Mouse (Mus musculus) hindbrain, embryonic 11.5 days (tissue): ENCODE data around the gene Pigq. TPM values are rescaled to one million over a fixed set of nuclear protein-coding genes. Genes with fewer than 3 reads are reported as not detected.

Experiments used
- ATAC-seq: fragments of 200-750 bp; cut with Nextera tagmentation; 2 replicates; pipeline ENCODE4 v1.8.0; 2017; ENCODE audit warnings: mild to moderate bottlenecking, moderate TSS enrichment, moderate library complexity; ENCODE audit not compliant: low FRiP score
- DNase-seq: peaks from one replicate; pipeline ENCODE4 v3.0.0-alpha.2; 2015; ENCODE audit warnings: low spot score
- H3K27ac ChIP-seq: fragments of 300-500 bp; sonication (generic); 2 replicates; pipeline ENCODE4 v1.5.1; 2014; ENCODE audit warnings: mild to moderate bottlenecking, low read depth, low read length
- H3K27me3 ChIP-seq: fragments of 300-500 bp; sonication (generic); 2 replicates; pipeline ENCODE4 v1.6.1; 2014; ENCODE audit warnings: mild to moderate bottlenecking, low read length, moderate library complexity, mixed read lengths; ENCODE audit not compliant: control insufficient read depth, insufficient read depth
- H3K36me3 ChIP-seq: fragments of 300-500 bp; sonication (generic); 2 replicates; pipeline ENCODE4 v1.6.1; 2014; ENCODE audit warnings: mild to moderate bottlenecking, low read length, moderate library complexity, mixed read lengths; ENCODE audit not compliant: control insufficient read depth, insufficient read depth
- H3K4me1 ChIP-seq: fragments of 300-500 bp; sonication (generic); replicated peaks from 2 replicates; pipeline ENCODE4 v1.6.1; 2014; ENCODE audit warnings: low read length, mixed read lengths; ENCODE audit not compliant: control insufficient read depth, insufficient read depth
- H3K4me2 ChIP-seq: fragments of 300-500 bp; sonication (generic); replicated peaks from 2 replicates; pipeline ENCODE4 v1.6.1; 2014; ENCODE audit warnings: mild to moderate bottlenecking, low read depth, low read length
- H3K4me3 ChIP-seq: fragments of 300-500 bp; sonication (generic); 2 replicates; pipeline ENCODE4 v1.5.1; 2014; ENCODE audit warnings: low read depth, low read length
- H3K9ac ChIP-seq: fragments of 300-500 bp; sonication (generic); 2 replicates; pipeline ENCODE4 v1.6.1; 2014; ENCODE audit warnings: low read depth, low read length
- H3K9me3 ChIP-seq: fragments of 300-500 bp; sonication (generic); 2 replicates; pipeline ENCODE4 v1.6.1; 2016; ENCODE audit warnings: low read length; ENCODE audit not compliant: control insufficient read depth
- WGBS: fragments of 180-500 bp; shearing (Covaris S2); extraction: QIAGEN DNeasy Blood & Tissue Kit; methylation state at CpG from one replicate; pipeline ENCODE4 v1.1.7; 2014; 5-methylcytosine and 5-hydroxymethylcytosine counted together
- polyA plus RNA-seq: library from polyadenylated mRNA; unstranded; fragments of >200 nt; fragmentation: Nextera tagmentation; extraction: Ambion mirVana; gene quantifications from 2 replicates; pipeline ENCODE4 v1.2.1, GENCODE M21; 2014

Gene Pigq
- polyA plus RNA-seq, 1 experiment from 2014 or later: 47.4 TPM

DNA sequence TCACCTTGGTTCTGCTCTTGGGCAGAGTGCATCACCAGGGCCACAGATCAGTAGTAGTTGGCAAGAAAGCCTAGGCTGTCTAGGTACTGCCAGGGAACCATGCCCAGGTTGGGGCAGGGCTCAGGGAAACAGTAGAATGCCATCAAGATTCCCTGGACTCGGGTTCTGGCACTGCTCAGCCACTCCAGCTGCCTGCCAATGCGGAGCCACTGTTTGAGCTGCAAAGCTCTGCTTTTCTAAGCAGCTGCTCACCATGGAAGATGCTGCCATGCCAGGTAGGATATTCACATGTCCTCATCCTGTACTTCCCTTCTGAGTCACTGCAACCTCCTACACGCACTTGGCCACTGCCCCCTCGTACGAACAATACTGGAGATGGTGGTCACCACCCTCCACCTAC is 36.1 kb upstream of the Pigq start:
- DNase-seq (no peak), ATAC-seq (no peak)
- Histone ChIP-seq H3K4me2 (no peak overlapping the region), H3K9me3 (no peaks in the 10 kb centered on the region), H3K9ac (no peak overlapping the region), H3K27ac (no peak overlapping the region), H3K36me3 (no peaks in the 10 kb centered on the region), H3K4me3 (no peak overlapping the region), H3K27me3 (no peaks in the 10 kb centered on the region), H3K4me1 (0 out of 2 replicates have a peak, but pooled peaks cover 2% of the 10 kb centered on the region)
- WGBS: 92% methylated on average over 5 of the region's 5 CpGs

DNA sequence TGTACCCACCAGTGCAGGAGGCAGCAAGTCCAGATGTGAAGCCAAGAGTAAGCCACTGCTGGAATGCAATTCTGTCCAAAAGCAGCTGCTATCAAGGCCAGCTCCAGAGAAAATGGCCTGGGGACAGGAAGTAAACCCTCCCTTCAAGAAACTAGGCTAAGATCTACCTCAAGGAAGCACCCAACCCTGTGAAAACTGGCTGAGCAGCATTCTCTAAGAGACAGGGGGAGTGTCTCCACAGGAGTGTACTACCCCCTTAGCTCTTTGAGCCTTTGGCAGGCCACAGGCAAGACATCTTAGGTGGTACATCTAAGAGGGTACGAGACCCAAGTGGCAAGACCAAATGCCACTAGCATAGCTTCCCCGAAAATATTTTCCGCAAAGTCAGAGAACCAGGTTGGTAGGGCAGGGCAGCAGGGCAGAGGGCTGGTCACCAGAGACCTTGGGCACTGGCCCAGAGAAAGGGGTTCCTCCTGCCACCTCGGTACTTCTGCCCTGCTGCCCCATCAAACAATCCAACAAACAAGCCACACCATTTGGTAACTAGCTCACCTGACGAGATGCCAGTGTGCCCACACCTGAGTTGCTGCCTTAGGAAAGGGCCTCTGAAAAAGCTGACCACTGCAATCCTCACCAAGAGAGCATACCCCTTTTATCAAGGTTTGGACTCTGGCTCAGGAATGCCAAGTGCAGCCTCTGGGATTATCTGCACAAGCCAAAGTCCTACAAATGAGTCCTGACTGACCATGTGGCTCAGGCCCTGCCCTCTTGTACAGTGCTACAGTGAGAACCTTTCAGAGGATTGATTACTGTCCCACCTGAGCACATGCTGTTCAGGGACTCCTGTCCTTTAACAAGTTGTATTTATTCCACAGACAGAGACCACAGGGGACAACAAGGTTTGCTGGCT is 35.3 kb upstream of the Pigq start:
- no peak overlapping the region for H3K4me2 ChIP-seq
- DNase-seq: no peak
- no peaks in the 10 kb centered on the region for H3K36me3 ChIP-seq
- no peak overlapping the region for H3K27ac ChIP-seq
- 94% methylated on average over 5 of the region's 5 CpGs for WGBS
- H3K9ac ChIP-seq: no peak overlapping the region
- H3K4me1 ChIP-seq: 0 out of 2 replicates have a peak, but pooled peaks cover 2% of the 10 kb centered on the region
- no peak overlapping the region for H3K4me3 ChIP-seq
- ATAC-seq: no peak
- no peaks in the 10 kb centered on the region for H3K9me3 ChIP-seq
- H3K27me3 ChIP-seq: no peaks in the 10 kb centered on the region

DNA sequence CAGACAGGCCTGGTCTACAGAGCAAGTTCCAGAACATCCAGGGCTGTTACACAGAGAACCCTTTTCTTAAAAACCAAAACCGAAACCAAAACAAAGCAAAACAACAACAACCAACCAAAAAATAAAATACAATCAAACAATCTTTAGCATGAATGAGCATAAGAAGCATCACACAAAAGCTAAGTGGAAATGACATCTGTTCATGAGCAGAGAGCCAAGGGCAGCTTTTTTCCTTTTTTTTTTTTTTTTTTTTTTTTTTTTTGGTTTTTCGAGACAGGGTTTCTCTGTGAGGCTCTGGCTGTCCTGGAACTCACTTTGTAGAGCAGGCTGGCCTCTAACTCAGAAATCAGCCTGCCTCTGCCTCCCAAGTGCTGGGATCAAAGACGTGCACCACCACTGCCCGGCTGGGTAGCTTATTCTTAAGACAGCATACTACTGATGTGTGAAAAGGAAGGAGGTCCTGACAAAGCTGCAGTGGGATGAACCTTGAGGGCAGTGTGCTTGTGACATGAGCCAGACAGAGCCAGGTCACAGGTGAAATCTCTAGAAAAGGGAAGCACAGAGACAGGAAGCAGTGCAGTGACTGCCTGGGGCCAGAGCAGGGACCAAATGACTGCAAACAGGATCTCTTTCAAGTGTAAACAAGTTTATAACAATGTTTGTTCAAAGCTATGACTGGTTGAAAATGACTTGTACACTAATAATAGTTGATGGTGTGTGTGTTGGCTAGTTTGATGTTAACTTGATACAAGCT is 26.4 kb upstream of the Pigq start:
- WGBS: 96% methylated on average over 4 of the region's 4 CpGs
- H3K4me1 ChIP-seq: no peaks in the 10 kb centered on the region
- no peak for DNase-seq

DNA sequence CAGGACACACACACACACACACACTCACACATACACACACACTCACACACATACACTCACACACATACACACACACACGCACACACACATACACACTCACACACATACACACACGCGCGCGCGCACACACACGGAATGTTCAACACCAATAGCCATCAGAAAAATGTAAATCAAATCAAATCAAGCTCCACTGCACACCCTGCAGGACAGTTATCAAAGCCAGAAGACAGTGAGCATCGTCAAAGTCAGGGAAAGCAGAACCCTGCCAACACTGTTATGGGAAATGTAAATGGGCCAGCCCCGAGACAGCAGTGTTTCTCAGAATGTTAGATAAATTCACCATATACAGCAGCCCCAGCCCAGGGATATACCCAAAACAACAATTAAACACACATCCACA is 25.7 kb upstream of the Pigq start:
- 95% methylated on average over 9 of the region's 9 CpGs for whole genome bisulfite sequencing
- DNase-seq: no peak
- Histone ChIP-seq H3K4me1 (no peaks in the 10 kb centered on the region), H3K36me3 (no peaks in the 10 kb centered on the region), H3K4me2 (no peak overlapping the region), H3K27ac (no peak overlapping the region), H3K9me3 (no peaks in the 10 kb centered on the region), H3K27me3 (no peaks in the 10 kb centered on the region), H3K4me3 (no peak overlapping the region), H3K9ac (no peak overlapping the region)
- ATAC-seq: no peak

More for the DNA sequence above, 26.4 kb upstream of the Pigq start:
- no peaks in the 10 kb centered on the region for H3K9me3 ChIP-seq
- no peak overlapping the region for H3K27ac ChIP-seq
- no peak overlapping the region for H3K4me3 ChIP-seq
- no peaks in the 10 kb centered on the region for H3K36me3 ChIP-seq
- no peaks in the 10 kb centered on the region for H3K27me3 ChIP-seq
- H3K9ac ChIP-seq: no peak overlapping the region
- no peak for ATAC-seq
- no peak overlapping the region for H3K4me2 ChIP-seq

DNA sequence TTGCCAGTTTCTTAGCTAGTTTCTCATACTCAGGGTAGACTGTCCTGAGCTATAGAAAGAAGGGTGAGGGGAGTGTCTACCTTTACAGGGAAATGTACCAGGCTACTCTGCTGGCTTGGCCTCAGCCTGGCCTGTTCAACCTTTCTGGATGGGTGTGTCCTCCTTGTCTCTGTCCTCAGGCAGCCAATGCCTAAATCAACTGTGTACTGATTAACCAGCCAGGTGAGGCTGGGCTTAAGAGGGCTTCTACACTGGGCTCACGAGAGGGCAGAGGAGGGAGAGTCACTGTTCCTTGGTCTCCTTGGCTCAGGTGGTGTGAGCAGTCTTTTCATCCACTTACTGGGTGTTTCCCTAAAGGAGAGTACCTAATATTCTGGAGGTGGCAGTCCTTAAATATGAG is 23.4 kb upstream of the Pigq start:
- no peak overlapping the region for H3K9ac ChIP-seq
- H3K9me3 ChIP-seq: no peaks in the 10 kb centered on the region
- no peaks in the 10 kb centered on the region for H3K4me1 ChIP-seq
- no peak overlapping the region for H3K4me2 ChIP-seq
- H3K4me3 ChIP-seq: no peak overlapping the region
- H3K36me3 ChIP-seq: no peaks in the 10 kb centered on the region
- H3K27ac ChIP-seq: no peak overlapping the region
- ATAC-seq: no peak
- H3K27me3 ChIP-seq: no peaks in the 10 kb centered on the region
- no peak for DNase-seq
- 72% methylated on average over 1 of the region's 1 CpGs for WGBS

DNA sequence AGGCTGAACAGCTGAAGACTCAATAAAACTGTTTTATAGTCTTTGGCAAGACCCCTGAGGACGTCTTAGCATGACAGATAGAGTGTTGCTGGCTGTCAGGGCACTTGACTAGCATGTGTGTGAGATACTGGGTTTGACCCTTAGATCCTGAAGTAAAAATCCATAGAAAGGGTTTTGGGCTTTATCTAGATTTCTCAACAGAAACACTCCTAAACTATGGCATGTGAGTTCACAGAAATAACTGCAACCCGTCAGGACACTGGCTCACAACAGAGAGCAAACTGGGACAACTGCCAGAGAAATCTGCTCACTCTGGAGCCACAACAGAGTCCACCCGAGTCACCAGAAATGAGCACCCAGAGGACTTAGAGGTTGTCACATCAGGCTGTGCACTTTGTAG is 22.9 kb upstream of the Pigq start:
- WGBS: 89% methylated on average over 3 of the region's 3 CpGs
- Histone ChIP-seq H3K4me2 (no peak overlapping the region), H3K9me3 (no peaks in the 10 kb centered on the region), H3K9ac (no peak overlapping the region), H3K4me3 (no peak overlapping the region), H3K27me3 (no peaks in the 10 kb centered on the region), H3K4me1 (no peaks in the 10 kb centered on the region), H3K27ac (no peak overlapping the region), H3K36me3 (no peaks in the 10 kb centered on the region)
- ATAC-seq (no peak), DNase-seq (no peak)

DNA sequence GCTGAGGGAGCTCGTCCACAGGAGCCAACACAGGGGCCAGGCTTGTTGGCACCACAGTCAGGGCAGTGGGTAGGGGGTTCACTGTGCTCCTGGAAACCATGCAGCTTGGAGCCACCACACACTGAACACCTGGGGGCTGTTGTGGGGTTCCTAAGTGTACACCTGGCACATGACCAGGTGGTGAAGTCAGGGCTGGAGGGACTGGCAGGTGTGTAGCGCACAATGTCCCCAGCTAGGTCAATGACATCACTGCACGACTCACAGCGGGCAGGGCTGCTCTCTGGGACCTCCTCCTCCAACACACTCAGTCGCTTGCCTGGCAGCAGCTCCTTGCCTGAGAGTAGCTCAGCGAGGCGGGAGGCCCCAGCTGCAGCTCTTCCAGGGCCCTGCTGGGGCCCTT is 19.5 kb upstream of the Pigq start:
- Histone ChIP-seq H3K27me3 (no peaks in the 10 kb centered on the region), H3K9ac (no peak overlapping the region), H3K36me3 (0 out of 2 replicates have a peak, but pooled peaks cover 6% of the 10 kb centered on the region), H3K4me3 (no peak overlapping the region), H3K27ac (no peak overlapping the region), H3K4me1 (no peaks in the 10 kb centered on the region), H3K4me2 (no peak overlapping the region), H3K9me3 (no peaks in the 10 kb centered on the region)
- WGBS: 91% methylated on average over 7 of the region's 7 CpGs
- DNase-seq (no peak), ATAC-seq (no peak)

DNA sequence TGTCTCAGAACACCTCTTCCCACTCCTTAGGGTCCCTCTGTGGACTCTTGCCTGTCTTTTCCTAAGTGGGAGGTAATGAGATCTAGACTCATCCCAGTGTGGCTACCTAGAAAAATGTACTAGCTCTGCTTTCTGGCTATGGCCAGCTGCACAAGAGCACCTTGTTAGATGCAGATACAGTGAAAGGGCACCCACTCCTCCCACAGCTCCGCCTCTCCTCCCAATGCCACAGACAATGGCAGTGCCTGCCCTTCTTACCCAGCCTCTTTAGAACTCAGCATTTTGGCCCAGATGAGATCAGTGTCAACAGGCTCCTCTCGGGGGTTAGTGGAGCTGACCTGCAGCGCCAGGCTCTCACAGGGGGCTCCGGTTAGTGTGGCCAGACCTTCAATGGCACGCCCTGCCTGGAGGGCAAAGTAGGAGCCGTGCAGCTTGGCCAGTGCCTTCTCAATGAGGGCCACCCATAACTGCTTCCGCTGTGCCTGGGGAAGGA is 17.7 kb upstream of the Pigq start:
- DNase-seq (no peak), ATAC-seq (no peak)
- 91% methylated on average over 7 of the region's 7 CpGs for WGBS
- Histone ChIP-seq H3K4me3 (no peak overlapping the region), H3K27me3 (no peaks in the 10 kb centered on the region), H3K27ac (no peak overlapping the region), H3K4me1 (no peaks in the 10 kb centered on the region), H3K36me3 (0 out of 2 replicates have a peak, but pooled peaks cover 6% of the 10 kb centered on the region), H3K9ac (no peak overlapping the region), H3K9me3 (no peaks in the 10 kb centered on the region), H3K4me2 (no peak overlapping the region)
